Mouse (Mus musculus): ENCODE measurements at regions not wholly inside any gene's neighbourhood (a gene's known extent, or its start where the extent isn't known, plus 50 kb on each side); places are given as distances from the start of the nearest gene placed in this dataset.

DNA sequence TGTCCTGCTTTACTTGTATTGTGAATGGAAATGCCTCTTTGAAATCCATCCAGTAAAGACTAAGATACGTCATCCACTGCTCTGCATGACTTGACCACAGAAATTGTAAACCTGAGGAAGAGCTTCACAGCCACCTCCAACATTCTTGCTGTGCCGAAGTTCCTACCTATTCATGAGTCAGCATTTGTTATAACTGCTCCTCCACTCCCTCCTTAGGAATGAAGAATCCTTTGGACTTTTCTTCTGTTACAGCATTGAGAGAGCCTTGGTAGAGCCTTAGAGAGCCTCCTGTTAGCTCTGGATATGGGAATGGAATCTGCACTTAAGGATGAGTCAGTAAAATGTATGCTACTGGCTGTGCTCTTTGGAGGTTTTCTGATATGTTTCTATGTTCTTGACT lies 750.5 kb upstream of the Gcfc2 start:
- no peak for DNase-seq

DNA sequence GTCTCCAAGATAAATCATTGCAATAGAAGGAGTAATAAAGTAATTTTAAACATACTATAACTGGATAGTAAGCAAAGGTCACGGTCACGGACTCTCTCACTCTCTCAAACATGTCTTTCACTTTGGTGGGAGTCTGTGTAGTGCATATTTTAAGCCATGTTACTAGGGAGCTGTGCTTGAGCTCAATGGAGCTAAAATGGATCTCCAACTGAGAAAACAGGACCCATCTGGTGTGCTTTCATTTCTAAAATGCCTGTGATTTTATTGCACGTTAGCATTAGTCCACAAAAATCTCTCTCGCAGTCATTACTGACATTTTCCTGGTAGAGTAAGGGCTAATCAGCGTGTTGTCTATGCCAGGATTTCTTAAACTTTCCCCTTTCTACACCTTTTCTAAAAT lies 733.3 kb upstream of the Gcfc2 start:
- DNase-seq = no peak

DNA sequence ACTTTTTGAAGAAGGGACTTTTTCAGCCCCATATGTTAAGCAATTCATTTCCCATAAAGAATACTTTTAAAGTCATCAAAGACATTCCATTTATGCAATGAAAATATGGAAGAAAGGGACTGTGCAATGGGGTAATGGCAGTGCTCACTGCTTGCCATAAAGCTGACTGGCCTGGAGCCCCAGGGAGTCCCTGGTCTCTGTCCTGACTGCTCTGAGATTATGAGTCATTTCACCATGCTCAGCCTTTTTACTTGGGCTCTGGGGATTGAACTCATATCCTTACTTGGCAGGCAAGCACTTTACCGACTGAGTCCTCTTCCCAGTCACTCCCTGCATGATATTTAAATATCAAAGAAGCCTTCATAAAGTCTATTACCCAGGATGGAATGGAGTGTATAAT lies 712.9 kb upstream of the Gcfc2 start:
- DNase-seq = no peak

DNA sequence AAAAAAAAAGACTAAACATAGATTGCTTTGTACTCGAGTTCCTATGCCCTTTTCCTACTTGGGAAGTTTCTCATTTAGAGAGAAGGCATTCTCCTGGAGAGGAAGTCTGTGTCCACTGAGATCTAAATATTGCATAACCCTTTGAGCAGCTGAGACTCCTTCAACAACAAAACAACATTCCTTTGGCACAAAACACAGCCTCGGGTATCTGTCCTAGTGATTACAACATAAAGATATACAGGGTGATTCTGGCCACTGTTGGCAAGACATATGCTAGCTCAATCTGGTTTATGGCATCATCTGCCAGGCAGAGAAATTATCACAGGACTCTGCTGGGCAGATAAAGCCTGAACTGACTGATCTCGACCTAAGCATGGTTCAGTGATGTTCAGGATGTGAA lies 692.7 kb upstream of the Gcfc2 start:
- DNase-seq = peak; percentile 13

GRCm38 (mm10) chr6:81259878-81260277 lies 663.6 kb upstream of the Gcfc2 start:
- no peak for DNase-seq

Data from heart, adult 18-20 months (tissue).